Mouse (Mus musculus) C2C12 (cell line): ENCODE data around the gene Mn1. TPM values are rescaled to one million over a fixed set of nuclear protein-coding genes. Genes with fewer than 3 reads are reported as not detected.

Experiments
- H3K27me3 ChIP-seq: one replicate; pipeline ENCODE4 v1.6.1; 2011; ENCODE audit not compliant: control insufficient read depth, insufficient read depth, insufficient read length
- H3K36me3 ChIP-seq: one replicate; pipeline ENCODE4 v1.6.1; 2011; ENCODE audit not compliant: control insufficient read depth, insufficient read depth
- H3K4me3 ChIP-seq: one replicate; pipeline ENCODE4 v1.5.1; 2011; ENCODE audit warnings: mild to moderate bottlenecking, control low read depth; ENCODE audit not compliant: poor library complexity, insufficient read depth, severe bottlenecking
- H3K79me2 ChIP-seq: one replicate; pipeline ENCODE4 v1.6.1; 2011; ENCODE audit not compliant: control insufficient read depth, insufficient read depth
- H3K79me3 ChIP-seq: one replicate; pipeline ENCODE4 v1.6.1; 2011; ENCODE audit warnings: low read depth, control low read depth
- H3ac ChIP-seq: one replicate; pipeline ENCODE3; 2011; ENCODE audit warnings: low read depth; ENCODE audit not compliant: control insufficient read depth, insufficient read length
- CEBPB ChIP-seq: IDR thresholded peaks from one replicate; pipeline ENCODE4 v1.6.1; 2011; ENCODE audit warnings: low read depth, mild to moderate bottlenecking, control low read depth, moderate library complexity
- CTCF ChIP-seq: IDR thresholded peaks from one replicate; pipeline ENCODE4 v1.5.1; 2011; ENCODE audit not compliant: control insufficient read depth, insufficient read depth, insufficient read length
- FOSL1 ChIP-seq: IDR thresholded peaks from one replicate; pipeline ENCODE4 v1.8.0; 2011; ENCODE audit warnings: mild to moderate bottlenecking, low read length; ENCODE audit not compliant: poor library complexity, insufficient read depth, severe bottlenecking
- MAX ChIP-seq: IDR thresholded peaks from one replicate; pipeline ENCODE4 v1.6.1; 2011; ENCODE audit warnings: mild to moderate bottlenecking, control low read depth
- MYOD1 ChIP-seq: IDR thresholded peaks from one replicate; pipeline ENCODE4 v1.6.1; 2011; ENCODE audit warnings: low read depth; ENCODE audit not compliant: control insufficient read depth, insufficient read length
- MYOG ChIP-seq: IDR thresholded peaks from one replicate; pipeline ENCODE4 v1.6.1; 2011; ENCODE audit not compliant: control insufficient read depth, insufficient read length; ENCODE audit errors: extremely low read depth
- USF1 ChIP-seq: IDR thresholded peaks from one replicate; pipeline ENCODE4 v1.6.1; 2011; ENCODE audit warnings: low read depth, mild to moderate bottlenecking, control low read depth, moderate library complexity
- polyA plus RNA-seq: library from polyadenylated mRNA; unstranded; fragments of >200 nt; fragmentation: generic; extraction: Trizol; gene quantifications from one replicate; pipeline ENCODE4 v1.2.1, GENCODE M21; 2012; ENCODE audit warnings: missing spikeins

The Mn1 gene
- polyA plus RNA-seq, 1 experiment, result not detected

- H3K79me3 ChIP-seq, result peaks cover 2% of the 10 kb centered on the region
- H3ac ChIP-seq, result no peak overlapping the region
- H3K36me3 ChIP-seq, result peaks cover 82% of the 10 kb centered on the region
- no peak for TF ChIP-seq FOSL1
- TF ChIP-seq CTCF, result no peak
- no peak for TF ChIP-seq MYOG
- no peak for TF ChIP-seq MAX
- TF ChIP-seq USF1, result no peak
- TF ChIP-seq MYOD1, result no peak
- TF ChIP-seq CEBPB, result no peak
- H3K27me3 ChIP-seq, result no peaks in the 10 kb centered on the region
- H3K79me2 ChIP-seq, result no peaks in the 10 kb centered on the region
- no peak overlapping the region for H3K4me3 ChIP-seq
Observed at GRCm38 (mm10) chr5:111378126-111378993, 38.8 kb upstream of the Mn1 start.

GRCm38 (mm10) chr5:111383335-111383734 is 33.8 kb upstream of the Mn1 start:
- Histone ChIP-seq H3K27me3 (no peaks in the 10 kb centered on the region), H3ac (no peak overlapping the region), H3K79me2 (no peaks in the 10 kb centered on the region), H3K79me3 (peaks cover 2% of the 10 kb centered on the region), H3K36me3 (peaks cover 76% of the 10 kb centered on the region), H3K4me3 (no peak overlapping the region)
- TF ChIP-seq CEBPB, result no peak

DNA sequence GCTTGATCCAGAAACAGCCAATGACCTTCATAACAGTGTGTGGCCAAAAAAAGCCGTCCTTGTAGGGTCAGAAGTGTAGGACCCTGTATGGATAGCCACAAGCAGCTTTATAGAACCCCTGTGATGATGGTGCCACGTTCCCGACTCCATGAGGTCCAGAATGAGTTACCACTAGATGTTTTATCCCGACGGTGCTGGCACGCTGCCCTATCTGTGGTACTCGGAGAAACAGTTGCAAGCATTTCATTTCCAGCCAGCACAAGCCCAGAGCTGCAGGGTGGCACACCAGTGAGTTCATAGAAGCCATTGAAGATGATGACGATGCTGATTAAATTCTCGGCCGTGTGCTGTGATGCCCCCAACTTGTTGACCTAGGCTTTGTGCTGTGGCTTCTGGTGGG is 26.3 kb upstream of the Mn1 start:
- H3K4me3 ChIP-seq, result no peak overlapping the region
- H3ac ChIP-seq, result no peak overlapping the region
- H3K79me2 ChIP-seq, result no peaks in the 10 kb centered on the region
- TF ChIP-seq CEBPB (no peak), CTCF (no peak), FOSL1 (no peak), MYOG (no peak)
- peaks cover 23% of the 10 kb centered on the region for H3K36me3 ChIP-seq
- H3K27me3 ChIP-seq, result no peaks in the 10 kb centered on the region
- H3K79me3 ChIP-seq, result no peaks in the 10 kb centered on the region

GRCm38 (mm10) chr5:111391485-111391884 is 25.7 kb upstream of the Mn1 start:
- H3K36me3 ChIP-seq, result peaks cover 17% of the 10 kb centered on the region
- TF ChIP-seq FOSL1 (no peak), MAX (no peak), CTCF (no peak), MYOG (no peak), USF1 (no peak), MYOD1 (no peak), CEBPB (no peak)
- H3K4me3 ChIP-seq, result no peak overlapping the region
- no peaks in the 10 kb centered on the region for H3K79me3 ChIP-seq
- no peaks in the 10 kb centered on the region for H3K27me3 ChIP-seq
- H3K79me2 ChIP-seq, result no peaks in the 10 kb centered on the region
- H3ac ChIP-seq, result no peak overlapping the region

DNA sequence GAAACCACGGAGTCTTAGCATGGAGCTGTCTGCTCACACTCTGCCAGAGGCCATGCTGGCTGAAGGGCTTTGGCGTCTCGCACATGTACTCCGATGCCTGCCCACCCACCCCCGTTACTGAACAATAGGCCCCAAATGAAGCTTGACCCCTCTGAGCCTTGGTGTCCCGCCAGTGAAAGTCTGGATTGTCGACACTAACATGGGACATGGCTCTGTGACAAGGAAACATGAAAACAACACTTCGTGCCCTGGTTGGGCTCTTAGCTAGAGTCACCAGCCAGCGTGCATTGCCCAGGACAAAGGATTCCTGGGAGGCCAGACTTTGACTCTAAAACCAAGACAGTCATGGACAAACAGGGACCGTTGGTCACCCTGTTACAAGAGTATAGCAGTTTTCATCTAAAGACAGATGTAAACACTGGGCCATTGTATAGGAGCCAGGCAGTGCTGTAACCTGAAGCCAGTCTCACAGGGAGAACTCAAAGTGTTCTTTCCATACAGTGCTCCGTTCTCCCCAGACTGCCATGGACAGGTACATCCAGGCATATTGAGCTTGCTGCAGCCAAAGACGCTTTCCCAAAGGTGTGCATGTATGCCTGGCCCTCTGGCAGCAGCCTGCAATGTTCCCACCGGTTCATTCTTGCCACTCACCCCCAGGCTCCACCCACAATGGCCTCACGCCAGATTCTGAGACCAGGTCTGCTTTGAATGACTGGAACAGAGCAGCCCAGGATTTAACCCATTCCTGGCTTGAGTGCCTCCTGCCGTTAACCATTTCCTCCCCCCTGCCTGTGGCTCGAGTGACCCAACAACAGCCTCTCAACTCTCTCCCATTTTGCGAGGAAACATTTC is 23.6 kb upstream of the Mn1 start:
- Histone ChIP-seq H3ac (no peak overlapping the region), H3K4me3 (no peak overlapping the region), H3K79me3 (no peaks in the 10 kb centered on the region), H3K79me2 (no peaks in the 10 kb centered on the region), H3K27me3 (peaks cover 9% of the 10 kb centered on the region), H3K36me3 (peaks cover 3% of the 10 kb centered on the region)
- no peak for TF ChIP-seq MAX
- TF ChIP-seq USF1, result no peak
- no peak for TF ChIP-seq MYOG
- TF ChIP-seq CTCF, result no peak
- TF ChIP-seq FOSL1, result no peak
- no peak for TF ChIP-seq MYOD1
- no peak for TF ChIP-seq CEBPB
